Mouse (Mus musculus) layer of hippocampus, postnatal 10 days (tissue): ENCODE data around the gene Ntn1. TPM values are rescaled to one million over a fixed set of nuclear protein-coding genes. Genes with fewer than 3 reads are reported as not detected.
A peak's percentile ranks its signal among the peaks of the same experiment; 100 is the strongest.

Experiments
- DNase-seq, 2 experiments: peaks; one replicate each; pipeline ENCODE4 v3.0.0; 2021; ENCODE audit warnings: low spot score in 2 of 2
- total RNA-seq, 2 experiments: library from RNA; stranded (reverse); gene quantifications; 2 replicates each; pipeline ENCODE4 v1.2.3; 2021

Gene Ntn1
- total RNA-seq, 2 experiments from 2014 or later = 9.8 to 10.6 TPM

DNA sequence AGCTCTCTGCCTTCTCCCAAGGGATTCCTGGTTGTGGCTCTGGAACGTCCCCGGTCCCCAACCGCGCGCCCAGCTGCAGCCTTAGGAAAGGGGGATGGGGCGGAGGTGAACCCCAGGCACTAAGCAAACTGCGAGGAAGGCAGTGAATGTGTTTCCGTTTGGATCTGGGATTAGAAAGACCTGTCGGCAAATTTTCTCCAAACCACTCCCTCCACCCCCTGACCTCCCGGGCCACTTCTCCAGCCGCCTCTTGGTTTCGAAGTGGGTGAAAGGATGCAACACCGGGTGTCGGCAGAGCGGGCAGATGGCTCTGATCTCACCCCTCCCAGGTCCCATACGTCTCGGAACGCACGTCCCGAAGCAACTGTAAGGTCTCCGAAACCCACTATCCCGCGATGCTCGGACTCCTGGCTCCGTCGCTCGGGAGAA lies 16.0 kb downstream of the Ntn1 start:
- DNase-seq = peak in 1 of 2 experiments; percentile 25

DNA sequence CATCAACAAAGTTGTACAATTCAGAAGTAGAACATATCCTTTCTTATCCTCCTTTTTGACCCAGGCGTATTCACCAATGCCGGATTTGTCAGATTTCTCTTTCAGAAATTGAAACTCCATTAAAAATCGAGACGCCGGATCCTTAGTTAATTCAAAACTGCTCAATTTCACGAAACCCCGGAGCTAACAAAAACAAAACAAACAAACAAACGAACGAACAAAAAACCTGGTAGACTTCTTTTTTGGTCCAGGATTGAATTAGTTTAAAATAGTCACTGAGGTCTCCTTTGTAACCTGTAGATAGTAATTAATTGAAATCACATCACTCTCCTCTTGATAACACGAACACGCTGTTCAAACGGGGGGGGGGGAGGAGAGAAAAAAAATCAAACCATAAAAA lies 16.5 kb downstream of the Ntn1 start:
- DNase-seq = no peak

DNA sequence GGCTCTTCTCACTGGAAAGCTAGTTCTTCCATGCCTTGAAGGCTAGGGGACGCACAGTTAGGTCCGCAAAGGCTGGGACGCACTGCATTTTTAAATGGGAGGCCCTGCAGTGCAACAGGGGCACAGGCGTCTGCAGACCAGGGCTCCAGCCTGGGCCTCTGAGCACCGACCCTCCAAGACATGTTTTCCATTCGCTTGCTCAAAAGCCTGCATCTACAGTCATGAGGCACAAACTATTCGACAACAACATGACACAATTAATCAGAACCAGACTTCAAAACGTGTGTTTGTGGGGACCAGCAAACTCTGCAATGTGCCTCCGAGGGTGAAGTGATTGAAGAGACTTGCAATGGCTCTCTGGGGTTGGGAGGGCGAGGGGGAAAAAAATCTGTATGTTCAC lies 17.1 kb downstream of the Ntn1 start:
- no peak for DNase-seq

DNA sequence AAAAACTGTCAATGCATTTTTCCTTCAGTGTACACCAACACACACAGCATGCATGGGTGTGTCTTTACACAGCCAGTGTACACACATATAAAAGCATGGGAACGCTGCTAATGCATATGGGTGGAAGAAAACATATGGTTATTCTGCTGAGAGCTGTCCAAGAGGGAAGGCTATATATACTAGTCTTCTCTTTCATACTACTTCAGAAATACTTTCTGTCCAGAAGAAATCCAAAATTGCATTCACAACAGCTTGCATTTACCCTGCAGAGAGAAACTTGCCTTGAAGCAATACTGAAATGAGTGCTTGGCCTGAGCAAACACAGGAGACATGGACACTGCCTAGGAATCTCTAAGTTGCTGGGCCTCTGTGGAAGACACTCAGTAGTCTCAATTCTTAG lies 18.8 kb downstream of the Ntn1 start:
- no peak for DNase-seq

DNA sequence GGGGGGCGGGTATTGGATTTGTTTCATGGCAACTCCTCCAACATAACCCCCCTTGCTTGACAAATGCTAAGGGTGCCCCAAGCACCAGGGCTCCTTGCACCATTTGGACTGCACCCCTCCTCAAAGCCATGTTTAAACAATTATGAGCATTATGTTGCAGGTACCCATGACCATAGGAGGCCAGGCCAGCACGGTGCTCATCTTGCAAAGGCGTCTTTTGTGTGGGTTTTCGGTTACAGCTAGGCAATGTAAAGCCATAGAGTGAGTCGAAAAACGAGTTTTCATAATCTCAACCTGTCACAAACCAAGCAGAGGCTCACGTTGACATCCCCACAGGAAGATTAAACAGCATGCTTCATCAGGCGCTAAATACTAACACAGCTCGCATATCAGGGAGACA lies 19.3 kb downstream of the Ntn1 start:
- no peak for DNase-seq

DNA sequence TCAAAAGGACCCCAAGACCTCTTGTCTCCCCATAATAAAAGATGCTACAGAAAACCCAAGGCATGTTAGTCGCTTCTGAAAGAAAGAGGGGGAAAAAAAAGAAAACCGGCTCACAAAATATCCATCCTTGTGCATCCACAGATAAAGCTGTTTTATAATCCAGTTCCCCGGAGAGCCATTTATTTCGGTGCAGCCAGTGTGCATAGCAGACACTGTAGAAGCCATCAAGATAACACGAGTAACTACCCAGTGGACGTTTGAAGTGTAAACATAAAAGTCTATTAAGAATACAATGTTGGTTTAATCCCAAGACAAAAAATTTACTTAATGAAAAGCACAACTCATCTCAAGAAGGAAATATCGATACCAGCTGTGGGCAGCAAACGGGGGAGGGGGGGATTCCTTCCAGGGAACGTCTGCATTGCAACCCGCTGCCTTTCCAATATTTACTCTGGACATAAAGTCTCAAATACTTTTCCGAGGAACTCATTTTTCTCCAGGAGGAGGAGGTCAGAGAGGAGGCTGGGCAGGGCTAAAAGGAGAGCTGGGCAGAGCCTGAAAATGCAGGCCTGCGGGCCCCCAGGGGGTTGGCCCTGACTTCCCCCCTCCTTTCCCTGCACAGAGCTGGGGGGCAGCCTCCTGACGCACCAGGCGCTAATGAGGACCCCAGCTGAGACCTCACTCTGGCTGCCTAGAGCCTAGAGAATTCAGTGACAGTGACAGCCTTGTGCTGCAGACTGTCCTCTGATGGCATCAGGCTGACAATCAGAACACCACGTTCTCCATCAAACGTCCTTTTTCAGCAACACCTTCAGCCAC lies 21.5 kb downstream of the Ntn1 start:
- no peak for DNase-seq

DNA sequence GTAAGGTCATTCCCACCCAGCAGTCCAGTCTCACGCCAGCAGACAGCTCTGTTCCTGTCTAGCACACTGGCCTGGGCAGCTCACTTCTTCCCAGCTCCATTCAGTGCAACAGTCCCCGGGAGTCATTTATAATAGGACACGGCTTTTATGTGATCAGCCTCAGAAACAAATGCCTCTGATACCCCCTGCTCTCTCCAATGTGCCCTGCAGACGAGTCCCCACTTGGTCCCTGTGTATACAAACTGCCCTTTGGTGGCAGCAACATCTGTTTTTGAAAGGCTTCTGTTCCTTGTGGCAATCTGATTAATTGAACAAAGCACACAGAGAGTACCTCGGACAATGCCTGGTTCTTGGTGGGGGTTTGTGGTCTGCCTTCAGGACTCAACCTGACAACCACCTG lies 22.2 kb downstream of the Ntn1 start:
- DNase-seq = no peak

DNA sequence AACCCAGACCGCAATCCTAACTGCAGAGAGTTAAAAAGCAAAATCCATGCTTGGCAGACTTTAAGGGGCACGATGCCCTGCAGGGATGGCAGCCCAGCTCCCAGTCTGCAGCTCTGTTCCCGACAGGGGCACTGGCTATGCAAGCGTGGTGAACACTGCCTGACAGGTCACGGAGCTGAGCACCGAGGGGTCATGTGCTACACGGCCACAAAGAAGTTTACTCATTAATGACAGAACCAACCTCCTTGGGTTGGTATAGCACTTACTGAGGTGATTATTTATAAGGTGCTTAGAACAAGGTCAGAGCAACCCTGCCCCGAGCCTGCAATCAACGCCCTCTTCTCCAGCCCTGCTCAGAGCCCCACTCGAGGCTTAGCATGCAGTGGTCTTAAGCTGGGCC lies 27.5 kb downstream of the Ntn1 start:
- DNase-seq = no peak

DNA sequence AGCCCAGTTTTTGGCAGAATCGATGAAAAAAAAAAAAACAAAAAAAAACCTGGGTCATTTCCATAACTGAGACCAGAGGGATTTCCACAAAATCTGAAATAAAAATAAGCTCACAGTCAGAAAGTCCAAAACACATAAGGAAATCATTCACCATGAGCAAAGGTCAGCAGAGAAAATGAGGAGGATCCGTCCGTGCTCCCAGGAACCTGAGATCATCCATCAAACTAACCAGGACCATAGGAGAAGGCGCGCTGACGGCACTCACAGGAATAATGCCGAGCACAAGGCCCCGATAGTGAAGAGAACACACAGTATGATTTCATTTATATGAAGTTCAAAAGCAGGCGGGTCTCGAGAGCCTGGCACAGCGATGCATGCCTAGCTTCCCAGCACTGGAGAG lies 29.0 kb downstream of the Ntn1 start:
- no peak for DNase-seq

DNA sequence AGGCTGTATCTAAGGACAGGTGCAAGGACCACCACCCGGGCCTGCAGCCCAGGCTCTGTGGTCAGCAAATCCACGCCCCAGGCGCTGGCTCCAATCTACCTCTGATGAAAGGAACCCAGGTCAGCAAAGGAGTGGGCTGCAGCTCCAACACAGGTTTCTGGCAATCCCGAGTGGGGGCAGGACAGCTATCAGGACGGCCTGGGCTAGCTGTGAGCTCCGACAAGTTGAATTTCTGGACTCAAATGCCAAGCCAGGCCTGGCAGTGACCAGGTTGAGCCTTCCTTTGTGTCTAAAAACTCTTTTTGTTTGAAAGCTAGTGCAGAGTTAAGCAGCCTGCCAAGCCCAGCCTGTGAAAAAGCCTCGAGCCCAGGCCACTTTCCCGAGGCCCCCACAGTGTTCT lies 43.7 kb downstream of the Ntn1 start:
- peak in 1 of 2 experiments; percentile 28 for DNase-seq

DNA sequence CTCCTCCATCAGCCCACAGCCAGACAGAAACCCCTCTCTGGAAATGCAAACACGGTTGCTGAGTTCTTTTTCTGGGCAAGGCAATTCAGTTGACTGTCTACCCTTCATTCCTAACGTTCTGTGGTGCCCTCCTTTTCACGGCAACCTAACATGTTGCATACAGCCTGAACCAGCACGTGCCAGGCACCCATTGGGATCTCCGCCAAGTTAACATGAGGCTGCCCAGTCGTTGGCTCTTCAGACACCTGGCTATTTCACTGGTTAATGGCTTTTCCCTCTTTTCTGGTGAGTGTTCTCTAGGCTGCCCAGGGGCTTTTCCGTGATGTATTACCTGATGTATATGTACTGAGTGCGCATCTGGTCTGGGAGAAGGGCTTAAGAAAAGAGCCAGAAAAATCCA lies 45.1 kb downstream of the Ntn1 start:
- DNase-seq = no peak

DNA sequence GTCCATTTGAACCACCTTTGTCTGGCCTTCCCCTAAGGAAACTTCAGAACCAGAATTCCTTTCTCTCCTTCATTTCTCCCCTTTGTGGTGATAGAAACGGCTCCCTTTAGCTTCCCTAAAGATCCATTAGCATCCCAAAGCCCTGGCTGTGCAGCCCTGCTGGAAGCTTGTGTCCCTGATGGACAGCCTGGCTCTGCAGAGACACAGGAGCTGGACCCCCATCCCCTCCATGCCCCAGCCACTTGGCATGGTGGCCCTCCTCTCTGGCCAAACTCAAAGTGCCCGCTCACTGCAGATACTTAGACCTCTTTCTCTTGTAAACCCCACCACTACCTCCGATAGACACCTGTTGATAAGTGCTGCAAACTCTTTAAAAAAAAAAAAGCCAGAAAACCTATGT lies 45.8 kb downstream of the Ntn1 start:
- no peak for DNase-seq

DNA sequence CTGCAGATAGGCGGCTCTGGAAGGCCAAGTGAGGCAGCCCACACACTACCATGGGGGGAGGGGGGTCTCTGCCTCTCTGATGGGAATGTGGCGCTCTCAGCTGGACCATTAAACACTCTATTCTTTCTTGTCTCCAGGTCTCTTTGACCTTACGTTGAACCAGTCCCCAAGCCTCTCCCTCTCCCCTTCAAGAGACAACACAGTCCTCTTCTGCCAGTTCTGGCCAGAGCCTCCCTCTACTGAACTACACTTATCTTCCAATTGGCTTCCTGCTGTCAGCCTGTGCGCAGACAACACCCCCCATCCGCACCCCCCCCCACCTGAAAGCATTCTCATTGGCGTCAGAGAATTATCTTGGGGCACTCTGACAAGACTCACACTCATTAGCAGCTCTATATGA lies 48.4 kb downstream of the Ntn1 start:
- DNase-seq = no peak

DNA sequence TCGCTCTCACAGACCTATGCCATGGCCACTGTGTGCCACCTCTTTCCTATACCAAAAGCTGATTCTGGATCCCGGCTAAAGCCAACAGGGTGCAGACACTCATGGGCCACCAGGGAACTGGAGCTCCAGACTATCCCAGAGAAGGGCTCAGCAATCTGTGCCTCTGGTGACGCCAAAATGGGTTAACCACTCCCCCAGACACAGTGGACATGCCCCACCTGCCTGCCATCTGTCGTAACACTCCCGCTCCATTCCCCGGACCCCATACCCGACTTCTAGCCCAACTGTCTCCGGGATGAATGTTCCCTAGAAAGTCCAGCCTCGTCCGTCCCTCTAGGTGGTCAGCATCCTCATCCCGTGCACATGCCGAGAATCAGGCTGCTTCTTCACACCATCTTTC lies 51.8 kb downstream of the Ntn1 start:
- DNase-seq = no peak

DNA sequence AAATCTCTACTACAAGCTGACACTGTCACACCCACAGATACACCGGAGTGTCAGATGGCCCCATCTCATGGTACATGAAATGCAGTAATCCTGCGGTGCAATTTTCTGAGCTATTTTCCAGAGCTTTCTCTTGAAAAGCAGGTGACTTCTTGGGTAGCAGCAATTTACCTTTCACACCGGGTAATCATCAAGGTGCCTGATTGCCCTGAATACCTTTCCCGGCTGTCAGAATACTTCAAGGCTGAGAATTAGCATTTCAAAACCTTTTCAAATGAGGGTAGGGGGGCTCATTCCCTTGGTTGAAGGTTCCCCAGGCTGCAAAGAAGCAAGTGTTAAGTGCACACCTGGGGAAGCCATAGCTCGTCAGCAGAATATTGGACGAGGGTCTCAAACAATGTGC lies 52.5 kb downstream of the Ntn1 start:
- DNase-seq = no peak

DNA sequence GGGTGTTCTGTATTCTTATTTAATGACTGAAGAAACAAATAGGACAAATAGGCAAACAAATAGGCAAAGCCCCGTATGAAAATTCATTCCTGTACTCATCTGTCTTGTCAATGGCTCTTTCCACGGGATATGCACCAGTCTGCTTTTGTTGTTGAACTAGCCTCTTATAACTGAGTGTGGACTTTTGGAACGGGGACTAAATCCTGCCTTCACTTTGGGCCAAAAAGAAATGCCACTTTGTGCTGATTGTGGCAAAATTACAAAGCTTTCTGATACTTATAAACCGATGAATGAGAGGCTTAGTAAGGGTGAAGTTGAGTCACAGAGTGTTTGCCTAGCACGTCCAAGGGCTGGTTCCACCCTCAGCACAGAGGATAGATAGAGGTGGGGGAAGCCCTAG lies 53.1 kb downstream of the Ntn1 start:
- no peak for DNase-seq

DNA sequence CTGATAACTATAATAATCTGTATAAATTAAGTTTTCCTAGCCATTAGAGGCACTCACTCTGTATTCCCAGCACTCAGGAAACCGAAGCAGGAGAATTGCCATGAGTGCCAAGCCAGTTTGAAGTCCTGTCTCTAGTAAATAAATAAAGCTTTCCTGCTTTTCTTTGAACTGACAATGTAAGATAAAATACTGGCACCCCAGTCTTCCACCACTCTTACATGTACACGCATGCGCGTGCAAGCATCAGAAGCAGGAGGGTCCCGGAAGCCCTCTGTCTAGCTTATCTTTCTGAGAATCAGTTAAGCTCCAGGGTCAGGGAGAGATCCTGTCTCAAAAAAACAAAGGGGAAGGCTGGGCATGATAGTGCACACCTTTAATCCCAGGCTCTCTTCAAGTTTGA lies 54.5 kb downstream of the Ntn1 start:
- no peak for DNase-seq

DNA sequence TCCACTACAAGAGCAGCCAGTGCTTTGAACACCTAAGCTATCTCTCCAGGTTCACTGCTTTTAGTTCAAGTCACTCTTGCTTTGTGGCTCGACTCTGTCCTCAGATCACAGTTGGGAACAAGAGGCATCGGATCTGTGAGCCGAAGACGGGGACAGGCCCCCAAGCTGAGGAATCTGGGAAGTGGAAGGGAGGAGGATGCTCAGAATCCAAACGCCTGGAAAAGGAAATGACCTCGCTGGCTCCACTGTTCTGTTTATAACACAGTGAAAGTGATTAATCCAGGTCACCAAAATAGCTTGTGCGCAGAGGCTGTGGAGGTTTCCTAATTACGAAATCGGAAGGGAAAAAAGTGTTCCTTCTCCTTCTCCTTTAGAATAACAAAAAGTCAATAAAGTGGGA lies 56.4 kb downstream of the Ntn1 start:
- no peak for DNase-seq

DNA sequence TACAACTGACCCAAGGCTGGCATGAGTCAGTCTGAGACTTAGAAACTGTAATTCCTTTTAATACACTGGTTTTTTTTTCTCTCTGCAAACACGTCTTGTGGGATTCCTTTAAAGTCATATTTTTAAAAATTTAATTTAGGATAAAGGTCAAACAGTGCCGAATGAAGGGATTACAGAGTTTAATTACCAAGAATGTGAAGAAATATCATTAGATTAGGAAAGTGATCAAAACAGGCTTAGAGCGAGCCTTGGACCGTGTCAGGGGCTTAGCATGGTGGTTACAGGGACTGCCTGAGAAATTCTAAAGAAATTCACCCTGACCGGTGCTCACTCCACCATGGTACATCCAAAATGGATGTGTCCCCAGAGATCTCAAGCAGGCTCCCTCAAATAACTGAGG lies 57.9 kb downstream of the Ntn1 start:
- DNase-seq = no peak

DNA sequence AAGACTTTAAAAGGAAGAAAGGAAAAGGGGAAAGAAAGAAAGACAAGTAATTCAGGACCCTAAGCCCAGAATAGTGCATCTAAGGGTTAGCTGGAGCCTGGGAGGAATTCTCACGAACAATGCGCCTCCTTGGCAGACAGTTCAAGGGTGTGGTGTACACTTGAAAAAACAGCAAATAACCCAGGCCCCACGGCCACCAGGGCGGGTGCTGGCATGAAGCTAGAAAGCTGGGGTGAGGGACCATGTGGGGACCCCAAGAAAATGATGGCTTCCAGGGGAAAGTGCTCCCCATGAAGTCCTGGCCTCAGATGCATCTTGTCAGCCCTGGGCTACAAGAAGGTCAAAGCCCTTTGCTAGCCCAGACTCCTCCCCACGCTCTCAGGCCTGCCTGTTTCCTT lies 58.6 kb downstream of the Ntn1 start:
- no peak for DNase-seq

DNA sequence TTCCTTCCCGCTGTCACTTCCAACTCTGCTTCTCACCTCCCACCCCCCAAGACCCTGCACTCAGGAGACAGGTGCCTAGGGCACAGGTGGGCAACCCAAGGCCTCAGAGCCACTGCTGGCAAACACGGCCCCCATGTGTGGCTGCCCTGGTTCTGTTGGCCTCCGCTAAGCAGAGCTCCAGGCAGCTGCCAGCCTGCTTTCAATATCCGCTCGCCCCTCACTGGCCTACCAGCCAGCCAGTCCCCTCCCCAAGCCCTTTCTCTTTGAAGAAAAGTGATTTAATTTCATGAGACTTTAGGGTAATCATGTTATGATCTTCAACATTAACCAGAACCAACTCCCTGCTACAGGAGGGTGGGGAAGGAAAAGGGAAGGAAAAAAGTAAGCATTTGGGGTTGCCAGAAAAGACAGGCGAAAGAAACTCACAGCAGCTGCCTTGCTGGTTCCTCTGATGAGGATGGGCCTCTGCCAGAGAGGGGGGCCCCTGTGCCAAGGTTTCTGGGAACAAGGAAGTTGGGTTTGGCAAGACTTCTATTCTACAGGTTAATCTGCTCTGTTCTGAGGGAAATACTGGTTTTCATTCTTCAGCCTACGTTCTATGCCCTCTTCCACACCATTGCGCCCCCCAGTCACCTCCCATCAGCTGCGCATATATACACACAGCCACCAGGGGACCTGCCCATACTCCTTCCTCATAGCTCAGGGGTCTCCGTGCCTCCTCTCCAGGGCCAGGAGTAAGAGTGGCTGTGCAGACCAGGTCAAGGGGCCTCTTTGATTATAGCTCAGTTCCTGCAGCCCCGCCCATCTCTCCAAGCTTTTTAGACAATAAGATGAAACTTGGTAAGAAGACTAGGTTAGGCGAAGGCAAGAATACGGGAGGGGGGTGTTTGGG lies 59.3 kb downstream of the Ntn1 start:
- peak; percentile 41 to 71 for DNase-seq

DNA sequence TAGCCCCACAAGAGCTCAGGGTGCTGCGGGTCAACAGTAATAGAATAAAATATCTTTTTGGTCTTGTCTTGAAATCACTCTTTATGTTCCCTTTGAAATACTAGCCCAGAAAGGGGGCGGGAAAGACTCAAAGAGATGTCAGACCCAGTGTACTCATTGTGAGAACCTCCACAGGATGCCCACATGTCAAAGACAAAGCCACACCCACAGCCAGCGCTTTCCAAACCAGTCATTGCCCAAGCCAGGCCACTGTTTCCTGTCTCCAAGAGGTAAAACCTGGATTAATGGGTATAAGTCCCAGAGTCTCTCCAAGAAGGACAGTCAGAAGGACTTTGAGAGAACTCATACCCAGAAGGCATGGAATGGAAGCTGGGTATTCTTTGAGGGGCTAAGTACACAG lies 60.3 kb downstream of the Ntn1 start:
- DNase-seq = no peak

DNA sequence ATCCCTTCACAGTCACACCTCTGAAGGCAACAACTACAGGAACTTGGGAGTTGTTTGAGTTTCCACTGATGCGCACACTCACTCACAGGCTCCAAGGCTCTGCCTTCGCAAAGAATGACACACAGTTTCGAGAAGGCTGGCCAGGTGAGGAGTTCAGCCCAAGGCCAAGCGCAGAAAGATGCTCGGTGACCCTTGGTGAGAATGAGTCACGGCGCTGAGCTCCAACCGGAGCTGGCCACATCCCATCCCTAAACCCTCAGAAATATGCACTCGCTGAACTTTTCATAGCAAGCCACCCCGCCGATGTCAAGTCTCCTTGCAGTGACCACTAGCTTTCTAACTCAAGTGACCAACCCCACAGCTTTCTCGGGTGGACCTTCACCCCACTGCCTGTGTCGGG lies 60.8 kb downstream of the Ntn1 start:
- no peak for DNase-seq
